Mouse (Mus musculus) neural tube, embryonic 11.5 days (tissue): ENCODE data around the gene Atg16l2. TPM values are rescaled to one million over a fixed set of nuclear protein-coding genes. Genes with fewer than 3 reads are reported as not detected.
A peak's percentile ranks its signal among the peaks of the same experiment; 100 is the strongest.

ENCODE experiments used
- ATAC-seq: fragments of 200-750 bp; cut with Nextera tagmentation; 2 replicates; pipeline ENCODE4 v1.8.0; 2017; ENCODE audit warnings: moderate number of reproducible peaks, mild to moderate bottlenecking, moderate TSS enrichment, moderate library complexity; ENCODE audit not compliant: insufficient read depth, low FRiP score, low TSS enrichment
- DNase-seq: peaks from one replicate; pipeline ENCODE4 v3.0.0-alpha.2; 2015; ENCODE audit warnings: low spot score
- H3K27ac ChIP-seq: fragments of 300-500 bp; sonication (generic); 2 replicates; pipeline ENCODE4 v1.5.1; 2014; ENCODE audit warnings: low read depth, mild to moderate bottlenecking, low read length
- H3K27me3 ChIP-seq: fragments of 300-500 bp; sonication (generic); 2 replicates; pipeline ENCODE4 v1.6.1; 2014; ENCODE audit warnings: mild to moderate bottlenecking, low read length, mixed read lengths; ENCODE audit not compliant: control insufficient read depth, insufficient read depth
- H3K36me3 ChIP-seq: fragments of 300-500 bp; sonication (generic); 2 replicates; pipeline ENCODE4 v1.6.1; 2014; ENCODE audit warnings: mild to moderate bottlenecking, low read length, moderate library complexity, mixed read lengths; ENCODE audit not compliant: control insufficient read depth, insufficient read depth
- H3K4me1 ChIP-seq: fragments of 300-500 bp; sonication (generic); 2 replicates; pipeline ENCODE4 v1.6.1; 2014; ENCODE audit warnings: low read length, mixed read lengths; ENCODE audit not compliant: control insufficient read depth, insufficient read depth
- H3K4me2 ChIP-seq: fragments of 300-500 bp; sonication (generic); 2 replicates; pipeline ENCODE4 v1.6.1; 2014; ENCODE audit warnings: low read depth, mild to moderate bottlenecking, moderate library complexity
- H3K4me3 ChIP-seq: fragments of 300-500 bp; sonication (generic); 2 replicates; pipeline ENCODE4 v1.5.1; 2014; ENCODE audit warnings: low read depth, low read length
- H3K9ac ChIP-seq: fragments of 300-500 bp; sonication (generic); 2 replicates; pipeline ENCODE4 v1.6.1; 2014; ENCODE audit warnings: mild to moderate bottlenecking, low read length
- H3K9me3 ChIP-seq: fragments of 300-500 bp; sonication (generic); 2 replicates; pipeline ENCODE4 v1.6.1; 2016; ENCODE audit warnings: low read length; ENCODE audit not compliant: control insufficient read depth
- WGBS: fragments of 180-500 bp; shearing (Covaris S2); extraction: QIAGEN DNeasy Blood & Tissue Kit; methylation state at CpG from one replicate; pipeline ENCODE4 v1.1.7; 2014; 5-methylcytosine and 5-hydroxymethylcytosine counted together
- polyA plus RNA-seq: library from polyadenylated mRNA; unstranded; fragments of >200 nt; fragmentation: Nextera tagmentation; extraction: Ambion mirVana; gene quantifications from 2 replicates; pipeline ENCODE4 v1.2.1, GENCODE M21; 2014

The Atg16l2 gene
- polyA plus RNA-seq, 1 experiment from 2014 or later, result 9.5 TPM

- Histone ChIP-seq H3K4me1 (peaks cover 6% of the 10 kb centered on the region; the same call in 1 of the 2 replicates), H3K4me2 (no peak overlapping the region), H3K27me3 (peaks cover 8% of the 10 kb centered on the region; the same call in 1 of the 2 replicates), H3K36me3 (no peaks in the 10 kb centered on the region), H3K27ac (no peak overlapping the region), H3K9ac (no peak overlapping the region), H3K4me3 (no peak overlapping the region), H3K9me3 (no peaks in the 10 kb centered on the region)
- ATAC-seq (no peak), DNase-seq (no peak)
- 64% methylated on average over 4 of the region's 4 CpGs for WGBS
Observed at GRCm38 (mm10) chr7:101293138-101293537, 8.9 kb downstream of the Atg16l2 start.

GRCm38 (mm10) chr7:101292696-101293095 lies 9.4 kb downstream of the Atg16l2 start:
- Histone ChIP-seq H3K4me1 (peaks cover 6% of the 10 kb centered on the region; the same call in 1 of the 2 replicates), H3K9me3 (no peaks in the 10 kb centered on the region), H3K27ac (no peak overlapping the region), H3K36me3 (no peaks in the 10 kb centered on the region), H3K4me3 (no peak overlapping the region), H3K9ac (no peak overlapping the region), H3K27me3 (peaks cover 6% of the 10 kb centered on the region; the same call in 1 of the 2 replicates), H3K4me2 (no peak overlapping the region)
- no peak for DNase-seq
- no peak for ATAC-seq
- 96% methylated on average over 1 of the region's 1 CpGs for WGBS

DNA sequence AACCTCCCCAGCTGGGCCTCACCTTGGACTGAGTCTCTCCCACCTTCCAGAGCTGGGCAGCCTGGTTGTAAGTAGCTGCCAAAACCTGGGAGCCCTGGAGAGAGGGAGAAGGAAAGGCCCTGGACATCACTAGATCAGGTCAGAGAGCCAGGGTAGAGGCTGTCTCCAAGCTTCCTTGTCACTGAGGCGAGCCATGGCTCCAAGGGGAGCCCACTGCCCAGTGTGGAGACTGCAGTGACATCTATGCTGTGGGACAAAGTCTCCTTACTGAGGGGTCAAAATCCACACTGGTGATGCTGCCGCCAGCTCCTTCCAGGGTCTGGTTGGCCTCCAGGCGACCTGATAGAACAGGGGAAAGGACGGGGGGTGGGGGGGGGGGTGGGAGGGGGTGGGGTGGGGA lies 10.0 kb downstream of the Atg16l2 start:
- peaks cover 6% of the 10 kb centered on the region; the same call in 1 of the 2 replicates for H3K4me1 ChIP-seq
- no peaks in the 10 kb centered on the region for H3K36me3 ChIP-seq
- H3K4me3 ChIP-seq, result no peak overlapping the region
- H3K4me2 ChIP-seq, result no peak overlapping the region
- H3K9ac ChIP-seq, result no peak overlapping the region
- ATAC-seq, result no peak
- no peak overlapping the region for H3K27ac ChIP-seq
- DNase-seq, result no peak
- WGBS, result 77% methylated on average over 4 of the region's 4 CpGs
- H3K9me3 ChIP-seq, result no peaks in the 10 kb centered on the region
- 0 out of 2 replicates have a peak, but pooled peaks cover 4% of the 10 kb centered on the region for H3K27me3 ChIP-seq

- WGBS, result 94% methylated on average over 8 of the region's 8 CpGs
- 0 out of 2 replicates have a peak, but pooled peaks cover 3% of the 10 kb centered on the region for H3K4me1 ChIP-seq
Observed at GRCm38 (mm10) chr7:101291641-101292040, 10.4 kb downstream of the Atg16l2 start.

DNA sequence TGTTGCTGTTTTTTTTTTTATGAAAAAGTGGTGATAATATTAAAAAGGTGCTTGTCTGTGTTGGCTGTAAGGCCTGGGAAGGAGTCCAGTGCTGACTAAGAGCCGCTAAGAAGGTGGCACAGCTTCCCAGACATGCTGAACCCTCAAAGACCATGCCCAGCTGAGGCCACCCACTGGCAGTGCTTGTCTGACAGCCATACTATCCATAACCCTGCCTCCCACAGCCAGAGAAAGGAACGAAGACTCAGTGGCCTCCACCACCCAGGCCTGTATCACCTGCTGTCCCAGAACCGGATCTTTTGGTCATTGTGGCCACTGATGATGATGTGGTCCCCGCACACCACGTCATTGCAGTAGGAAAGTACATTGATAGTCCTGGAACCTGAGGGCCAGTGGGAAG lies 10.8 kb downstream of the Atg16l2 start:
- H3K4me1 ChIP-seq, result 0 out of 2 replicates have a peak, but pooled peaks cover 3% of the 10 kb centered on the region
- H3K4me3 ChIP-seq, result no peak overlapping the region
- no peaks in the 10 kb centered on the region for H3K9me3 ChIP-seq
- ATAC-seq, result no peak
- H3K36me3 ChIP-seq, result no peaks in the 10 kb centered on the region
- H3K27me3 ChIP-seq, result no peaks in the 10 kb centered on the region
- no peak overlapping the region for H3K4me2 ChIP-seq
- DNase-seq, result no peak
- no peak overlapping the region for H3K9ac ChIP-seq
- no peak overlapping the region for H3K27ac ChIP-seq
- WGBS, result 87% methylated on average over 5 of the region's 5 CpGs

More at GRCm38 (mm10) chr7:101291641-101292040, 10.4 kb downstream of the Atg16l2 start:
- Histone ChIP-seq H3K4me3 (no peak overlapping the region), H3K27me3 (no peaks in the 10 kb centered on the region), H3K4me2 (no peak overlapping the region), H3K9me3 (no peaks in the 10 kb centered on the region), H3K9ac (no peak overlapping the region), H3K36me3 (no peaks in the 10 kb centered on the region), H3K27ac (no peak overlapping the region)
- ATAC-seq (no peak), DNase-seq (no peak)

GRCm38 (mm10) chr7:101290401-101290800 lies 11.7 kb downstream of the Atg16l2 start:
- no peak overlapping the region for H3K4me3 ChIP-seq

DNA sequence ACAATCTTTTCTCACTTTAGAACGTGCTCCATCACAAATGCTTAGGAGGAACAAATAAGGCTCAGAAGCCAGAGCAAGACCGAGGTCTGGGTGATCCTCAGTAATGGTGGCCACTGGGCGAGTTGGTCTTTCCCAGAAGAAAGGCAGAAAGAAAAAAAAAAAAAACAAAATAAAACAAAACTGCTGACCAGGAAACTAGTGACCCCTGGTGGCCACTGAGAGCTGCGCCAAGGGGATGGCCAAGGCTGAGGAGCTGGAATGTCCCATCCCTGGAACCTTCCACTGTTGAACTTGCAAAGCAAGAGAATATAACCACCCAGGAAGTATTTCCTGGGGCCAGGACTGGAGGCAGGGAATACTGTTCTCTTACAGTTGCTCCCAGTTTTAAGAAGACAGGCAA lies 13.6 kb downstream of the Atg16l2 start:
- H3K4me2 ChIP-seq, result no peak overlapping the region
- H3K27me3 ChIP-seq, result no peaks in the 10 kb centered on the region
- no peak overlapping the region for H3K9ac ChIP-seq
- DNase-seq (peak; percentile 52), ATAC-seq (no peak)
- H3K36me3 ChIP-seq, result no peaks in the 10 kb centered on the region; the same call in 1 of the 2 replicates
- H3K9me3 ChIP-seq, result no peaks in the 10 kb centered on the region
- H3K4me1 ChIP-seq, result 0 out of 2 replicates have a peak, but pooled peaks cover 3% of the 10 kb centered on the region
- H3K27ac ChIP-seq, result no peak overlapping the region
- 36% methylated on average over 4 of the region's 4 CpGs for WGBS
- no peak overlapping the region for H3K4me3 ChIP-seq

More at GRCm38 (mm10) chr7:101290401-101290800, 11.7 kb downstream of the Atg16l2 start:
- Histone ChIP-seq H3K4me2 (no peak overlapping the region), H3K27me3 (no peaks in the 10 kb centered on the region), H3K9ac (no peak overlapping the region), H3K36me3 (no peaks in the 10 kb centered on the region), H3K27ac (no peak overlapping the region), H3K9me3 (no peaks in the 10 kb centered on the region), H3K4me1 (0 out of 2 replicates have a peak, but pooled peaks cover 3% of the 10 kb centered on the region)
- 91% methylated on average over 10 of the region's 10 CpGs for WGBS
- DNase-seq (no peak), ATAC-seq (no peak)

DNA sequence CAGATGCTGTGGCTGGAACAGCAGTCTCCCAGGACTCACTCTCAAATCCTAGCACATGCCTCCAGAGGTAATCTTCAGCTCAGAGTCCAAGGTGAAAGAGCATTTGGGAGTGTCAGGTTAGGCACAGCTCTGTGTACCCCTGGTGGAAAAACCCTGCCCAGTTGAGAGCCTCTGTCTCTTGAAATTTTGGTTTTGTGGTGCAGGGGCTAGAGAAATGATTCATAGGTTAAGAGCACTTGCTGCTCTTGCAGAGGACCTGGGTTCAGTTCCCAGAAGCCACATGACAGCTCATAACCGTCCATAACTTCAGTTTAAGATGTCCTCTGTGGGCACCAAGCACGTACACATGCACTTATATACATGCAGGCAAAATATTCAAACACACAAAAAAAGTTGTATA lies 14.2 kb downstream of the Atg16l2 start:
- Histone ChIP-seq H3K9me3 (no peaks in the 10 kb centered on the region), H3K36me3 (peaks cover 3% of the 10 kb centered on the region; the same call in 1 of the 2 replicates), H3K4me3 (no peak overlapping the region), H3K27ac (no peak overlapping the region), H3K27me3 (no peaks in the 10 kb centered on the region), H3K9ac (no peak overlapping the region), H3K4me2 (no peak overlapping the region), H3K4me1 (no peaks in the 10 kb centered on the region)
- DNase-seq (no peak), ATAC-seq (no peak)
- WGBS, result 78% methylated on average over 2 of the region's 2 CpGs

DNA sequence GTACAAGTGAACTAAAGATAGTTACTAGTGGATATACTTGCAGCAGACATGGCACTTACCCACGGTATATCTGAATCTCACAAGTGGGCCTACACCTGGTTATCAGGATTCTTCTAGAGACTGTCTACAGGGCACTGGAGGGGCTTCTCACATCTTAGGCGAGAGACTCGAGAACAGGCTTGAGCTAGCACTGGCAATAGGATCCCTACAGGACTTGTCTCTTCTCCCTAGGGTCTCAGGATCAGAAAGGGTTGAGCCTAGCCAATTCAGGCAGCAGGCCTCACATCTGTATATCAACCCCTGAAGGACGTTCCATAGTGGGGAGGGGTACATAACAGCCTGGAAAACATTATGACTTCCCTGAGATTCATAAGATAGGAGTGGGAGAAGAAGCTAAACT lies 15.2 kb downstream of the Atg16l2 start:
- no peak overlapping the region for H3K9ac ChIP-seq
- peaks cover 5% of the 10 kb centered on the region for H3K36me3 ChIP-seq
- H3K4me3 ChIP-seq, result no peak overlapping the region
- H3K27me3 ChIP-seq, result no peaks in the 10 kb centered on the region
- DNase-seq (no peak), ATAC-seq (no peak)
- H3K27ac ChIP-seq, result no peak overlapping the region
- H3K4me2 ChIP-seq, result no peak overlapping the region
- 89% methylated on average over 4 of the region's 4 CpGs for whole genome bisulfite sequencing
- no peaks in the 10 kb centered on the region for H3K4me1 ChIP-seq
- no peaks in the 10 kb centered on the region for H3K9me3 ChIP-seq
